Mouse (Mus musculus) heart, adult 2 months (tissue): Measurements from ENCODE around the gene Kcnmb3.

Experiments used
- CTCF ChIP-seq: fragments of 200-600 bp; IDR thresholded peaks from 2 replicates; pipeline ENCODE4 v1.8.1; 2022; ENCODE audit warnings: antibody characterized with exemption, mild to moderate bottlenecking, moderate library complexity
- POLR2A ChIP-seq: fragments of 200-500 bp; IDR thresholded peaks from 2 replicates; pipeline ENCODE4 v1.6.1; 2011; ENCODE audit warnings: mild to moderate bottlenecking, low read depth, low read length, control low read depth; ENCODE audit not compliant: insufficient read depth

- TF ChIP-seq CTCF (no peak), POLR2A (no peak)
Measured at GRCm38 (mm10) chr3:32512686-32513284, 20.8 kb upstream of the Kcnmb3 start.
